Mouse (Mus musculus) megakaryocyte-erythroid progenitor cell, adult 5-6 weeks (primary cell): ENCODE measurements around the gene Rho. TPM values are rescaled to one million over a fixed set of nuclear protein-coding genes. Genes with fewer than 3 reads are reported as not detected.

Source experiments
- ATAC-seq: replicated peaks from 2 replicates; pipeline ENCODE4 v1.8.0; 2016; ENCODE audit warnings: mild to moderate bottlenecking, inconsistent platforms; ENCODE audit not compliant: severe bottlenecking, poor library complexity, low FRiP score, low TSS enrichment
- total RNA-seq, 2 experiments: library from RNA; stranded (forward) in 1 of 2; stranded (reverse) in 1 of 2; fragments of 200-1000, 215-1000 nt in 1 of 2; fragments of >200 nt in 1 of 2; fragmentation: Nextera tagmentation in 1 of 2; gene quantifications; 2 replicates each; pipeline ENCODE4 v1.2.3; 2014 to 2017

Rho gene
- total RNA-seq, 2 experiments from 2014 or later: not detected

GRCm38 (mm10) chr6:115913482-115913881, 18.1 kb upstream of the Rho start:
- ATAC-seq: no peak

- ATAC-seq: no peak
These were observed 16.9 kb upstream of the Rho start for GRCm38 (mm10) chr6:115914511-115915202.

GRCm38 (mm10) chr6:115915601-115916445, 15.7 kb upstream of the Rho start:
- ATAC-seq: no peak

GRCm38 (mm10) chr6:115916611-115917010, 14.9 kb upstream of the Rho start:
- ATAC-seq: no peak

GRCm38 (mm10) chr6:115918615-115919014, 12.9 kb upstream of the Rho start:
- ATAC-seq: peak; percentile 62

- no peak for ATAC-seq
These were observed 11.7 kb upstream of the Rho start for GRCm38 (mm10) chr6:115919876-115920275.

GRCm38 (mm10) chr6:115924829-115925228, 6.7 kb upstream of the Rho start:
- no peak for ATAC-seq

- no peak for ATAC-seq
These were observed 5.1 kb upstream of the Rho start for GRCm38 (mm10) chr6:115926416-115926815.

GRCm38 (mm10) chr6:115927292-115928242, 4.0 kb upstream of the Rho start:
- no peak for ATAC-seq

GRCm38 (mm10) chr6:115930018-115930417, 1.5 kb upstream of the Rho start:
- ATAC-seq: no peak

- ATAC-seq: no peak
These were observed 843 bp downstream of the Rho start for GRCm38 (mm10) chr6:115932391-115932790.

- no peak for ATAC-seq
These were observed 4.0 kb downstream of the Rho start for GRCm38 (mm10) chr6:115935544-115935943.

- ATAC-seq: no peak
These were observed 6.5 kb downstream of the Rho start for GRCm38 (mm10) chr6:115938011-115938410.

- no peak for ATAC-seq
These were observed 7.2 kb downstream of the Rho start for GRCm38 (mm10) chr6:115938798-115939197.

GRCm38 (mm10) chr6:115940603-115941002, 9.1 kb downstream of the Rho start:
- no peak for ATAC-seq

- ATAC-seq: no peak
These were observed 9.6 kb downstream of the Rho start for GRCm38 (mm10) chr6:115941128-115941527.

- 0 out of 2 replicates have a peak, but pooled peaks have one; percentile 39 for ATAC-seq
These were observed 12.2 kb downstream of the Rho start for GRCm38 (mm10) chr6:115943498-115944427.

- no peak for ATAC-seq
These were observed 13.1 kb downstream of the Rho start, which contains the start of gene H1foo for GRCm38 (mm10) chr6:115944638-115945037. Gene H1foo, plus strand, starts transcription at chr6:115944938.

- ATAC-seq: no peak
These were observed 14.1 kb downstream of the Rho start for GRCm38 (mm10) chr6:115945633-115946032.
